Mouse (Mus musculus) CH12.LX (cell line): ENCODE data around the gene Znhit1.

ENCODE experiments used
- CTCF ChIP-seq, 2 experiments: IDR thresholded peaks in 1 of 2; conservative IDR thresholded peaks in 1 of 2; 2 replicates each; pipeline ENCODE4 v1.5.1; 2011 to 2012; ENCODE audit warnings: low read depth in 2 of 2, low read length in 2 of 2, improper control_type of control experiment in 1 of 2, inconsistent platforms in 1 of 2, mild to moderate bottlenecking in 1 of 2, moderate library complexity in 1 of 2
- EP300 ChIP-seq: IDR thresholded peaks from 2 replicates; pipeline ENCODE4 v1.6.1; 2011; ENCODE audit warnings: low read length, improper control_type of control experiment
- MAFK ChIP-seq: IDR thresholded peaks from 2 replicates; pipeline ENCODE4 v1.6.1; 2011; ENCODE audit warnings: low read length, improper control_type of control experiment; ENCODE audit not compliant: insufficient replicate concordance
- MEF2A ChIP-seq: IDR thresholded peaks from 2 replicates; pipeline ENCODE4 v1.6.1; 2014; ENCODE audit warnings: low read depth, mild to moderate bottlenecking, inconsistent platforms, low read length, improper control_type of control experiment, borderline replicate concordance
- POLR2A ChIP-seq: IDR thresholded peaks from 2 replicates; pipeline ENCODE4 v1.6.1; 2011; ENCODE audit warnings: low read depth, mild to moderate bottlenecking, improper control_type of control experiment, low read length
- SMC3 ChIP-seq: IDR thresholded peaks from 2 replicates; pipeline ENCODE4 v1.6.1; 2011; ENCODE audit warnings: low read depth, low read length, improper control_type of control experiment
- ZC3H11A ChIP-seq: IDR thresholded peaks from 2 replicates; pipeline ENCODE4 v1.6.1; 2012; ENCODE audit warnings: low read depth, mild to moderate bottlenecking, inconsistent platforms, low read length, improper control_type of control experiment

- TF ChIP-seq EP300: no peak
- TF ChIP-seq CTCF (conservative IDR thresholded peaks at IDR 0.05 in 1 of 2, IDR thresholded peaks at IDR 0.05 in 1 of 2; ENCODE audit: low read depth in 2 of 2, low read length in 2 of 2): no peak
- TF ChIP-seq ZC3H11A: no peak
- TF ChIP-seq MEF2A: no peak
- TF ChIP-seq MAFK: no peak
- no peak for TF ChIP-seq POLR2A
- no peak for TF ChIP-seq SMC3
Measured at GRCm38 (mm10) chr5:136943382-136943781, 44.4 kb downstream of the Znhit1 start.
